26 mouse cellular contexts compared by ENCODE assay signal in genomic region chr10:96550266-96550665, GRCm38 (mm10).
DNase-seq lines count a peak whose midpoint lies in the region; ATAC-seq lines count a peak whose summit lies in the region.
"Had no signal": no experiment of that assay in that cellular context is flagged by ENCODE, and none has a peak within 500 bp of the region (broad histone marks: within the 10 kb centered on the region; RNA-seq: fewer than 3 reads in every experiment).

No protein-coding gene starts in this region.

- intact Hi-C loops in heart, postnatal 25 days (cut with DNase I) = no loop called here

- WGBS in limb, embryonic 15.5 days = 62% methylated on average over 4 of the region's 4 CpGs

- DNase-seq in heart, postnatal 25 days (ENCODE audit: low spot score) = peak; percentile 1
- DNase-seq in heart, postnatal 4 days = no peak
- DNase-seq in 416B (ENCODE audit: low read depth) = peak; percentile 25
- peak; percentile 63 for DNase-seq in NIH3T3 (ENCODE audit: low read depth)
- DNase-seq in layer of hippocampus, adult 9-11 months = no peak
- DNase-seq in cerebellum, adult 11 months = no peak
- DNase-seq: adrenal gland, adult 8-10 months; cerebellum, postnatal 14 days; forebrain, postnatal 0 days; kidney, adult 8-10 months; kidney, postnatal 25 days; left cerebral cortex, postnatal 4 days; lung, embryonic 14.5 days; right cerebral cortex, postnatal 14 days; spleen, adult 18-20 months; thymus, postnatal 25 days had no signal

- H3K9ac ChIP-seq in limb, embryonic 15.5 days = no peak overlapping the region
- H3K9ac ChIP-seq: embryonic facial prominence, embryonic 15.5 days; forebrain, postnatal 0 days; heart, embryonic 13.5 days; lung, embryonic 14.5 days; midbrain, embryonic 15.5 days had no signal

- 0 out of 2 replicates have a peak overlapping the region, but pooled peaks have one; percentile 17 for H3K27ac ChIP-seq in limb, embryonic 15.5 days
- H3K27ac ChIP-seq: embryonic facial prominence, embryonic 15.5 days; forebrain, embryonic 10.5 days; heart, embryonic 13.5 days; hindbrain, embryonic 10.5 days; left cerebral cortex, adult 2 months; midbrain, embryonic 15.5 days had no signal

- H3K36me3 ChIP-seq in limb, embryonic 15.5 days = no peaks in the 10 kb centered on the region
- H3K36me3 ChIP-seq: embryonic facial prominence, embryonic 15.5 days; forebrain, embryonic 10.5 days; heart, embryonic 13.5 days; hindbrain, embryonic 10.5 days; midbrain, embryonic 15.5 days had no signal

- H3K4me2 ChIP-seq in limb, embryonic 15.5 days = no peak overlapping the region
- H3K4me2 ChIP-seq: embryonic facial prominence, embryonic 15.5 days; heart, embryonic 13.5 days; liver, embryonic 11.5 days; lung, embryonic 14.5 days; midbrain, embryonic 15.5 days had no signal

- no peaks in the 10 kb centered on the region for H3K27me3 ChIP-seq in limb, embryonic 15.5 days
- H3K27me3 ChIP-seq: CH12.LX; embryonic facial prominence, embryonic 15.5 days; heart, embryonic 13.5 days; midbrain, embryonic 15.5 days had no signal

- ATAC-seq in limb, embryonic 15.5 days (ENCODE audit: insufficient number of reproducible peaks, low FRiP score, low TSS enrichment, low read depth) = no peak
- ATAC-seq: forebrain, postnatal 0 days; midbrain, embryonic 15.5 days had no signal

- no peaks in the 10 kb centered on the region for H3K9me3 ChIP-seq in limb, embryonic 15.5 days
- H3K9me3 ChIP-seq: embryonic facial prominence, embryonic 15.5 days; forebrain, embryonic 10.5 days; heart, embryonic 13.5 days; hindbrain, embryonic 10.5 days; midbrain, embryonic 15.5 days had no signal

- no peak overlapping the region for H3K4me3 ChIP-seq in limb, embryonic 15.5 days
- H3K4me3 ChIP-seq: embryonic facial prominence, embryonic 15.5 days; forebrain, embryonic 10.5 days; heart, embryonic 13.5 days; hindbrain, embryonic 10.5 days; left cerebral cortex, adult 2 months; midbrain, embryonic 15.5 days; myocyte had no signal

- H3K4me1 ChIP-seq in limb, embryonic 15.5 days = no peaks in the 10 kb centered on the region
- H3K4me1 ChIP-seq: embryonic facial prominence, embryonic 15.5 days; forebrain, embryonic 10.5 days; heart, embryonic 13.5 days; midbrain, embryonic 15.5 days had no signal

Comparison
In these comparisons a context has a peak if more than half of its experiments do, and no peak if none do; other contexts are left out.
1. DNase-seq: peak in heart, postnatal 25 days (single experiment), 416B (single experiment) and NIH3T3 (single experiment); none in heart, postnatal 4 days (single experiment), layer of hippocampus, adult 9-11 months (single experiment) and cerebellum, adult 11 months (single experiment).